Mouse (Mus musculus): ENCODE data around the gene Rps15.

DNA sequence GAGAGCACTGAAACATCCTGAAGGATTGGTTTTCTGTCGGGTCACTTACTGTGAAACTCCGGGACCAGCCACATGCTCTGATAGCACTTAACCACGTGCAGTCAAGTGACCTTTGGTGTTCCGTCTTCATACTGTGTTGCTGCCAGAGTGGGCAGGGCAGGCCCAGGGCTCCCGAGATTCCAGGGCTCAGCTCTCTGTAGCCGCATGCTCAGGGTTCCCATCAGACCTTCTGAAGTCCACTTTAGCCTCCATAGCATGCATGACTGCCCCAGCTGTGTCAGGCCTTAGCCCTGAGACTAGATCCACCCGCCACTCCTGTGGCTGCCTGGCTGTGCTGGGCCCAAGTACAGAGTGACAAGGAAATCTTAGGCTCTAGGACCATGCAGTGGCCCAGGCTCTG lies 10.9 kb upstream of the Rps15 start:
- TF ChIP-seq CTCF (IDR thresholded peaks at IDR 0.05; ENCODE audit: low read depth) (no peak), EP300 (IDR thresholded peaks at IDR 0.05; ENCODE audit: low read depth) (no peak)

Measured in liver, embryonic 14.5 days (tissue).